Mouse (Mus musculus) heart, embryonic 10.5 days (tissue): ENCODE results near the gene Gm14137. TPM values are rescaled to one million over a fixed set of nuclear protein-coding genes. Genes with fewer than 3 reads are reported as not detected.

Experiments used
- DNase-seq: peaks from one replicate; pipeline ENCODE4 v3.0.0-alpha.2; 2017; ENCODE audit warnings: low spot score
- H3K27ac ChIP-seq: fragments of 300-500 bp; sonication (generic); 2 replicates; pipeline ENCODE4 v1.5.1; 2016; ENCODE audit warnings: mild to moderate bottlenecking
- H3K27me3 ChIP-seq: fragments of 300-500 bp; sonication (generic); 2 replicates; pipeline ENCODE4 v1.6.1; 2016; ENCODE audit warnings: mild to moderate bottlenecking; ENCODE audit not compliant: poor library complexity, insufficient read depth, severe bottlenecking
- H3K36me3 ChIP-seq: fragments of 300-500 bp; sonication (generic); 2 replicates; pipeline ENCODE4 v1.6.1; 2016; ENCODE audit warnings: mild to moderate bottlenecking, moderate library complexity
- H3K4me1 ChIP-seq: fragments of 300-500 bp; sonication (generic); 2 replicates; pipeline ENCODE4 v1.6.1; 2016; ENCODE audit warnings: mild to moderate bottlenecking
- H3K4me3 ChIP-seq: fragments of 300-500 bp; sonication (generic); 2 replicates; pipeline ENCODE4 v1.5.1; 2016; ENCODE audit warnings: mild to moderate bottlenecking, moderate library complexity
- H3K9me3 ChIP-seq: fragments of 300-500 bp; sonication (generic); 2 replicates; pipeline ENCODE4 v1.6.1; 2016; ENCODE audit warnings: mild to moderate bottlenecking, moderate library complexity
- WGBS: fragments of 180-500 bp; shearing (Covaris S2); methylation state at CpG from one replicate; pipeline ENCODE4 v1.1.7; 2016; 5-methylcytosine and 5-hydroxymethylcytosine counted together
- polyA plus RNA-seq: library from polyadenylated mRNA; unstranded; fragments of >200 nt; fragmentation: Nextera tagmentation; extraction: Ambion mirVana; gene quantifications from 2 replicates; pipeline ENCODE4 v1.2.1, GENCODE M21; 2016

The Gm14137 gene
- polyA plus RNA-seq, 1 experiment from 2014 or later: 0.48 TPM

DNA sequence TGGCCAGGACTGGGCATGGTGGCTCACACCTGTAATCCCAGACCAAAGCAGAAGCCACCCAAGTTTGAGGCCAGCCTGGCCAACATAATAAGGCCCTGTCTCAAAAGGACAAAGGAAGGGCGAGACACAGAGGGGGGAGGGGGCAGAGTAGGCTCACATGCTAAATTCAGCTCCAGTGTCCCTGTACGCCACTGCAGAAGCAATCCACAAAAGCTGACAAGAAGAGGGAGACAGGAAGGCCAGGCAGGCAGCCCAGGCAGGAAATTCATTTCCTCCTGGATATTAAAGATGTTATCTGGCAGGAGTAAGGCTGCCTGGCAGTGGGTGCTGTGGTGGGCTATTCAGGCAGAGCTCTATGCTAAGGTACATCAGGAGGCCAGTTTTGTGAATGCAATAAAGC is 13.1 kb upstream of the Gm14137 start:
- Histone ChIP-seq H3K27me3 (peaks cover 20% of the 10 kb centered on the region; the same call in 1 of the 2 replicates), H3K27ac (peak overlapping the region; percentile 82), H3K4me1 (peaks cover 15% of the 10 kb centered on the region), H3K36me3 (no peaks in the 10 kb centered on the region), H3K9me3 (no peaks in the 10 kb centered on the region), H3K4me3 (no peak overlapping the region)
- 21% methylated on average over 2 of the region's 2 CpGs for WGBS
- DNase-seq: no peak

DNA sequence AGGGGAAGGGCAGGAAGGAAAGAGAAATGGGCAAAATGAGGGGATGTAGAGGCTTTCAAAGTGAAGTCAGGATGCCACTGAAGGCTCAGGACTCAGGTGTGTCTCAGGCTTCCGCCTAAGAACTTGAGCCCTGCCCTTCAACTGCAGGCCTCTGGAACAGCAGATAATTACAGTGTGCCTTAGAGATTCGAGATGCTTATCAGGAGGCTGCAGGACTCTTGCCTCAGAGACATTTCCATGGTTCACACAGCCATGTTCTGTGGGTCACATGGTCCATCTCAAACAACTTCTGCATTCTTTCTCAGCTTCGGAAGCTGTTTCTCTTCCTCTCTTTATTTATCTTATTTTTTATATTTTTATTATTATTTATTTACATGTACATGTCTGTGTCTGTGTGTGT is 11.2 kb upstream of the Gm14137 start:
- 69% methylated on average over 3 of the region's 3 CpGs for WGBS

DNA sequence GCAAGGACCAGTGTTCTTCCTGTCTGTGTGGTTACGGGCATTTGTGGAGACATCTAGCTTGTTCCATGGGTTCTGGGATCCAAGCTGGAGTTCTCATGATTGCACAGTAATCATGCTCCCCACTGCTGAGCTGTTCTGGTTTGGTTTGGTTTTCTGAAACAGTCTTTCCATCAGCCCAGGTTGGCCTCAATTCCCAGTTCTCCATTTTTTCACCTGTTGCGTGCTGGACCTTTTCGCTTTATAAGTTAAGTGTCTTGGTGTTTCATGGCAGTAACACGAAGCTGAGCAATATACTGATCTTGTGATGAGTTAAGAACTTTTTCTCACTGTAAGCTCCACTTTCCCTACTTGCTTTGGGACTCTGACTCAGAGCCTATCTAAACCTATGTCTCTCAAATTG is 10.3 kb upstream of the Gm14137 start:
- peaks cover 27% of the 10 kb centered on the region for H3K4me1 ChIP-seq
- H3K27me3 ChIP-seq: peaks cover 32% of the 10 kb centered on the region
- no peak for DNase-seq
- 82% methylated on average over 4 of the region's 4 CpGs for WGBS
- no peak overlapping the region for H3K4me3 ChIP-seq
- no peaks in the 10 kb centered on the region for H3K9me3 ChIP-seq
- no peak overlapping the region for H3K27ac ChIP-seq
- no peaks in the 10 kb centered on the region for H3K36me3 ChIP-seq

More for the DNA sequence above, 11.2 kb upstream of the Gm14137 start:
- DNase-seq: no peak
- Histone ChIP-seq H3K27me3 (peaks cover 28% of the 10 kb centered on the region; the same call in 1 of the 2 replicates), H3K36me3 (no peaks in the 10 kb centered on the region), H3K27ac (no peak overlapping the region), H3K9me3 (no peaks in the 10 kb centered on the region), H3K4me3 (no peak overlapping the region), H3K4me1 (peaks cover 27% of the 10 kb centered on the region)

DNA sequence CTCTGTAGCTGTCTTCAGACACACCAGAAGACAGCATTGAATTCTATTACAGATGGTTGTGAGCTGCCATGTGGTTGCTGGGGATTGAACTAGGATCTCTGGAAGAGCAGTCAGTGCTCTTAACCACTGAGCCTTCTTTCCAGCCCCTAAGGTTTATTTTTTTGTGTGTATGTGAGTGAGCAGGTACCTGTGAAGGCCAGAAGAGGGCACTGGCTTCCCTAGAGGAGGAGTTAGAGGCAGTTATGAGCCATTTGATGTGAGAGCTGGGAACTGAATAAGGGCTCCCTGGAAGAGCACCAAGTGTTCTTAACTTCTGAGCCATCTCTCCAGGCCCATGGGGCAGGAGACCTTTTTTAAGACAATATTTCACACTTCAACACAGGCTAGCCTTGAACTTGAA is 8.9 kb upstream of the Gm14137 start:
- H3K4me1 ChIP-seq: peaks cover 27% of the 10 kb centered on the region
- no peaks in the 10 kb centered on the region for H3K36me3 ChIP-seq
- peaks cover 44% of the 10 kb centered on the region for H3K27me3 ChIP-seq
- no peak overlapping the region for H3K4me3 ChIP-seq
- no peaks in the 10 kb centered on the region for H3K9me3 ChIP-seq
- DNase-seq: no peak
- no peak overlapping the region for H3K27ac ChIP-seq

DNA sequence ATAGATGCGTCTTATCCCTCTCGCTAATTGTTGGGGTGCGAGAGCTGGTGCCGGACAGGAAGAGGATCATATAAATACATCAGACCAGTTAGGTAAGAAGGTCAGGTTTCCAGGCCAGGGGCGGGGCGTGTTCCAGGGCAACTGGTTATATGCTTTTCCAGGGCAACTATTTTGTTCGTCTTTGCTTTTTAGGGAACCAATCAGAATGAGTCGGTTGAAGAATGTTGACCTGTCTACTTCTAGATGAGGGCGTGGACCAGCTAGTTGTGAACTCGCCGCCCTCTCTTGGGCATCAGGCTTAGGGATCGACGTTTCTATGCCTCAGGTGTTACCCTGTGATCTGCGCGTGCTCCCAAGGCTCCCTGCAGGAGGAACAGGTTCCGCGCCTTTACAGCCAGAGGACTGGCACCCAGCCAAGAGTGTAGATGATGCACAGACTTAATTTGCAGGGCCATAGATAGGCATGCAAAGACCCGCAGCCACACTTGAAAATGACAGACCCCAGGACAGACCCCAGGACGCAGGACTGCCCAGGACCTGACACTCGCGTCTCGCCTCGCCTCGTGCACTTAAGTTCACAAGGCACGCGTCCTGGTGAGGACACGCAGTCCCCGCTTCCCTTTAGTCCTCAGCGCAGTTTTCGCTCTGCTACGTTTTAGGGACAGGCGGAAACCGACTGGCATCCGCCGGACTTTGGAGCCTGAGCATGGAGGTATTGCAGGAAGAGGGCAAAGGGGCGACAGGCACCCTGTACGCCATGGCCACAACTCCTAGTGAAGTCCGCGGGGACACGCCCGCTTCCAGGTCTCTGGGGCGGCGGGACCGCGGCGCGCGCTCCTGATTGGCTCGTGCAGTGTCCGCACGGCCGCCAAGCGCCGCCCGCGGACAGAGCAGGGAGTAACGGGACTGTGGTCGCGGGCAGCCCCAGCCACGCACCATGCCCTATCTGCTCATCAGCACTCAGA is 7.1 kb upstream of the Gm14137 start, which contains the start of gene Gchfr:
Gchfr (plus strand) TSS at position 873 of the 965 bp plus-strand sequence.
- Histone ChIP-seq H3K27me3 (peaks cover 44% of the 10 kb centered on the region), H3K9me3 (no peaks in the 10 kb centered on the region), H3K4me1 (peaks cover 24% of the 10 kb centered on the region), H3K36me3 (peaks cover 4% of the 10 kb centered on the region; the same call in 1 of the 2 replicates), H3K4me3 (peak within 1 kb of the TSS; percentile 73), H3K27ac (peak within 1 kb of the TSS; percentile 72)
- DNase-seq: peak; percentile 86
- under 1% methylated on average over 60 of the region's 60 CpGs for WGBS

DNA sequence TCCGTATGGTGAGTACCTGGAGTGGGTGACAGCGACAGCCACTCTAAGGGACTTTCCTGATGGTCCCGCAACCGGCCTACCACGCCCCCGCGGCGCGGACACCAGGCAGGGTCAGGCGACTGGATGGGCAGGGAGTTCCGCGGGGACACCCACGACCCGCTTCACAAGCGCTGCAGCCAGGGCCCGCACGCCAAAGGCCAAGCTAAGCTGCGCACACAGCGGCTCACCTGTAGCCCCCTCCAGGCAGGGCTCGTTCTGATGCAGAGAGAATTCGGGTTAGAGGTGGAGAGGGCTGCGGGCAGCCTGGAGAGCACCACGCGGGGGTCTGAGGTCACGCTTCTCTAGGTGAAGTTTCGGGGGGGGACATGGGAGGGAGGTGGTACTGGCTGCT is 6.4 kb upstream of the Gm14137 start:
- Histone ChIP-seq H3K27me3 (peaks cover 44% of the 10 kb centered on the region), H3K27ac (peak overlapping the region; percentile 72)
- 4% methylated on average over 26 of the region's 26 CpGs for WGBS

DNA sequence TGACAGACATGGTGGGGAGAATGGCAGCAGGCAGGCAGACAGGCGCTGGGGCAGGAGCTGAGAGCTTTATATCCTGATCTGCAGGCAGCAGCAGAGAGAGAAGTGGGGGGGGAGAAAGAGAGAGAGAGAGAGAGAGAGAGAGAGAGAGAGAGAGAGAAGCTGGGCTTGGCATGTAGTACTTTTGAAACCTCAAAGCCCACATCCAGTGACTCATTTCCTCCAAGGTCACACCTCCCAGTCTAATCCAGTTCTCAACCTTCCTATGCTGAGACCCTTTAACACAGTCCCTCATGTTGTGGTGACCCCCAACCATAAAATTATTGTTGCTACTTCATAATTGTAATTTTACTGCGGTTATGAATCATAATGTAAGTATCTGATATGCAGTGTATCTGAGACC is 4.0 kb upstream of the Gm14137 start:
- peaks cover 4% of the 10 kb centered on the region; the same call in 1 of the 2 replicates for H3K36me3 ChIP-seq
- no peak overlapping the region for H3K27ac ChIP-seq
- 73% methylated on average over 2 of the region's 2 CpGs for WGBS
- H3K4me1 ChIP-seq: peaks cover 54% of the 10 kb centered on the region
- no peak for DNase-seq
- no peak overlapping the region for H3K4me3 ChIP-seq
- no peaks in the 10 kb centered on the region for H3K9me3 ChIP-seq
- H3K27me3 ChIP-seq: peaks cover 44% of the 10 kb centered on the region

More for the DNA sequence above, 6.4 kb upstream of the Gm14137 start:
- Histone ChIP-seq H3K4me1 (peaks cover 31% of the 10 kb centered on the region), H3K36me3 (peaks cover 4% of the 10 kb centered on the region; the same call in 1 of the 2 replicates), H3K9me3 (no peaks in the 10 kb centered on the region), H3K4me3 (peak overlapping the region; percentile 73)
- no peak for DNase-seq

DNA sequence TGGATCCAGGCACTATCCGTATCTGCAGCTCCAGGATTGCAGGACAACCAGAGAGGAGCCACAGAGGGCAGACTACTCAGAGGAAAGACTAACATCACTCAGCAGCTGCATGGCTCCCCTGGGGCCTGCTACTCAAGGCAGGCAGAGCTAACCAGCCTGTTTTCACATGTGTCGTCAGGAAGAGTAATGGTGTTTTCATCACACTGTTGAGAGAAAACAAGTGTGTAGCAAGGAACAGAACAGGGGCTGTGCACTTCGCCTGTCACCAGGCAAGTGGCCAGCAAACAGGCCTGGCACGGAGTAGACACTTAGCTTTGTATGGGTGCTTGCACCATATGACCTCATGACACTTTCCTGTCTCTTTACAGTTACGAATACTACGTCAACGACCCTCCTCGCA is 2.7 kb upstream of the Gm14137 start:
- Histone ChIP-seq H3K27me3 (peaks cover 34% of the 10 kb centered on the region), H3K9me3 (no peaks in the 10 kb centered on the region), H3K4me3 (no peak overlapping the region), H3K4me1 (peaks cover 57% of the 10 kb centered on the region), H3K36me3 (peaks cover 4% of the 10 kb centered on the region; the same call in 1 of the 2 replicates), H3K27ac (no peak overlapping the region)
- WGBS: 42% methylated on average over 8 of the region's 8 CpGs
- DNase-seq: no peak

DNA sequence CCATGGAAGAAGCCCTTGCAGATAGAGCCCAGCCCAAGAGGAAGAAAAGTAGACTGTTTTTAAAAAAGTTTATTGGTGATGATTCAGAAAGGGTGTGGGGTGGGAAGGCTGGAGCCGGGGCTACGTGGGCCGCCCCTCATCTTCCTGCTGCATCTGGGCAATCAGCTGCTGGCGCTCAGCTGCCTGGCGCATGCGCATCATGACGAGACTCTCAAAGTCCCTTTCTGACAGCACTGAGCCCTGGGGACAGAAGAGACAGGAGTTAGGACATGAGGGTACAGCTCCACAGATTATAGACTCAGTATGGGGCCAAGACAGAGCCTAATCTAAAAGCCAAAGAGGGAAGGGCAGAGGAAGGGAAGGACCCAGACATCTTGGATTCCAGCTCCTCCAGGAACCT is 1.9 kb upstream of the Gm14137 start:
- Histone ChIP-seq H3K4me1 (peaks cover 50% of the 10 kb centered on the region), H3K27me3 (peaks cover 30% of the 10 kb centered on the region), H3K27ac (peak overlapping the region; percentile 75), H3K36me3 (peaks cover 4% of the 10 kb centered on the region; the same call in 1 of the 2 replicates), H3K9me3 (no peaks in the 10 kb centered on the region), H3K4me3 (no peak overlapping the region; the same call in 1 of the 2 replicates)
- 74% methylated on average over 7 of the region's 7 CpGs for WGBS
- DNase-seq: no peak

DNA sequence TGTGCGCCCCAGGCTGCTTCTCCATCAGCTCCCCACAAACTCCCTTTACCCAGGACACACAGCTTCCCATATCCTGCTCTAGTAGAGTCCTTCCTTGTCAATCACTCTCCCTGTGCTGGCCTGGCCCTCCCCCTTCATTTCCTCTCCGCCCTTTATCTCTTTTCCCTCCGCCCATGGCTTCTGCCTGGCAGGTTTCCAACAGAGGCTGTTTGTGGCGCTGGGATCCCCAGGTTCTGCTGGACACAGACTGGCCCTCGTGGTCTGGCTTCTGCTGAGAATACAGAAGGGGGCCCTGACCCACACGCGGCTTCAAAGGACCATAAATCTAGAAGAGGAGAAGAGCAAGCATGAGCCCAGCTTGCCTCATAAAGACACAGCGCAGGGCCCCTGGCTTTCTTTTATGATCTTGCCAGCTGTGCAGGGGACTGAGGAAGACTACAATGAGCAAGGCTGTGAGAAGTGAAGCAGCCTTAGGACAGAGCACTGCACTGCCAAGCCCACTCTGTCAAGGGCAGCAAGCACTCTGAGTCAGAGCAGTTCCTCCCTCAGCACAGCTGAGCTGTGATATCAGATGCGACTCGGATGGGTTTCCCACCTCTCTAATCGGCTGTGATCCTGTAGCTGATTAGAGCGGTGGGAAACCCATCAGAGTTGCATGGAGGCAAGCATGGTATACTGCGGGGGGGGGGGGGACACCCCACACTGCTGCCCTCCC is 1.3 kb upstream of the Gm14137 start:
- peaks cover 45% of the 10 kb centered on the region for H3K4me1 ChIP-seq
- H3K9me3 ChIP-seq: no peaks in the 10 kb centered on the region
- peak overlapping the region; percentile 75 for H3K27ac ChIP-seq
- H3K27me3 ChIP-seq: peaks cover 30% of the 10 kb centered on the region
- peak; percentile 85 for DNase-seq
- peaks cover 8% of the 10 kb centered on the region; the same call in 1 of the 2 replicates for H3K36me3 ChIP-seq
- 11% methylated on average over 13 of the region's 13 CpGs for WGBS
- peak overlapping the region; percentile 43 for H3K4me3 ChIP-seq

DNA sequence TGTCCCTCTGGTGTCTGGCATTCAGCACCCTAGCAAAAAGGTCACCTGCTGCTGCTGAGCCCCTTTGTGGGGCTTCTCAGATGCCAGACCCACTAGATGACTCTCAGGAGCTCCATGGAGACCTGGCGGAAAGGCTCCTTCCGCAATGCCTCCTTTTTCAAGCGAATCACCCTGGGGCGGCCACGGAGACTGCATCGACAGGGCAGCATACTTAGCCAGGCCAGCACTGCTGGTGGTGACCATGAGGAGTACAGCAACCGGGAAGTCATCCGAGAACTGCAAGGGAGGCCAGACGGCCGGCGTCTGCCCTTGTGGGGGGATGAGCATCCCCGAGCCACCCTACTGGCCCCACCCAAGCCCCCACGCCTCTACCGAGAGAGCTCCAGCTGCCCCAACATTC is 557 bp downstream of the Gm14137 start:
- peak overlapping the region; percentile 49 for H3K27ac ChIP-seq
- no peak overlapping the region for H3K4me3 ChIP-seq
- WGBS: 54% methylated on average over 14 of the region's 14 CpGs
- DNase-seq: no peak
- no peaks in the 10 kb centered on the region for H3K9me3 ChIP-seq
- peaks cover 23% of the 10 kb centered on the region for H3K36me3 ChIP-seq
- peaks cover 43% of the 10 kb centered on the region for H3K4me1 ChIP-seq
- peaks cover 17% of the 10 kb centered on the region for H3K27me3 ChIP-seq

DNA sequence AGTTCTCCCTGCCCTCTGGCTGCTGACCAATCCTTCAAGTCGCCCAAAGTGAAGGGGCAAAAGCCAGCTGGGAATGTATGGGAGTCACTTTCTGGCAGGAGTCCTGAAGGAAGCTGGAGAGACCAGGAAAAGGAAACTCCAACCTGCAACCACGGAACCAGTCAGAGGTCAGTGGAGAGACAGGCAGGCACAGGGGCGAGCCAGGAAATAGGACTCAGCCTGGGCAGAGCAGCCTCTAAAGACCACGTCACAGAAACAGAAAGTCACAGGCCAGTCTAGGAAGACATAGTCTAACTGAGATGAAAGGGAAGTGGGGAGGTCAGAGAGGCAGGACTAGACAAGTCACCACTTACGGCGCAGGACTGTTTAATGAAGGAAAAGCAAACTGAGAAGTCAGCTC is 1.3 kb downstream of the Gm14137 start:
- 0 out of 2 replicates have a peak overlapping the region, but pooled peaks have one; percentile 49 for H3K27ac ChIP-seq
- DNase-seq: no peak
- no peak overlapping the region for H3K4me3 ChIP-seq
- peaks cover 43% of the 10 kb centered on the region for H3K4me1 ChIP-seq
- H3K36me3 ChIP-seq: peaks cover 30% of the 10 kb centered on the region
- peaks cover 13% of the 10 kb centered on the region for H3K27me3 ChIP-seq
- no peaks in the 10 kb centered on the region for H3K9me3 ChIP-seq
- 55% methylated on average over 6 of the region's 6 CpGs for WGBS

DNA sequence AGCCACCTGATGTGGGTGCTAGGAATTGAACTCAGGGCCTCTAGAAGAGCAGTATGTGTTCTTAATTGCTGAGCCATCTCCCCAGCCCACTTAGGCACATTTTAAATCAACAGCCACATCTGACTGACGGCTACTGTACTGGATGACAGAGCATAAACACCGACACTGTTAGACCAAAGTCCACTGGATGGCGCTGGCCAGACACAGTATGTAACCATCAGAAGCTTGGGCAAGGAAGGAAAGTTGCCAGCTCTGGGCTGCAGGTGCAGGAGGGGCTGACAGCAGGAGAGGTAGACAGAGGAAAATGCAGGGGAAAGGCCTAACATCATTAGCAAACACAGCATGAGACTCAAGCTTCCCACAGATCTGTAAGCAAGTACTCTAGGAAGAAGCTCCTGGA is 2.5 kb downstream of the Gm14137 start:
- peaks cover 13% of the 10 kb centered on the region for H3K27me3 ChIP-seq
- peaks cover 41% of the 10 kb centered on the region for H3K4me1 ChIP-seq
- DNase-seq: no peak
- no peak overlapping the region for H3K27ac ChIP-seq
- no peak overlapping the region for H3K4me3 ChIP-seq
- 45% methylated on average over 3 of the region's 3 CpGs for WGBS
- H3K9me3 ChIP-seq: no peaks in the 10 kb centered on the region
- H3K36me3 ChIP-seq: peaks cover 35% of the 10 kb centered on the region
